Mouse (Mus musculus): ENCODE results near the gene Hhex. TPM values are rescaled to one million over a fixed set of nuclear protein-coding genes. Genes with fewer than 3 reads are reported as not detected.

Gene Hhex
- polyA plus RNA-seq (2012; rRNA removed) = 0.89 and 0.93 TPM in 2 replicates

GRCm38 (mm10) chr19:37434263-37434951 is at the start of gene Hhex:
Gene Hhex (plus strand): TSS chr19:37434810.
- peaks cover 9% of the 10 kb centered on the region for H3K4me1 ChIP-seq (ENCODE audit: control insufficient read depth, insufficient read depth, low read length)
- TF ChIP-seq CTCF (IDR thresholded peaks at IDR 0.05; ENCODE audit: control insufficient read depth, insufficient read depth, insufficient replicate concordance, low read depth, low read length) (no peak), POLR2A (IDR thresholded peaks at IDR 0.05; ENCODE audit: control insufficient read depth, low read depth, low read length) (0 out of 2 replicates have a peak, but pooled peaks have one; percentile 22)
- 0 out of 2 replicates have a peak within 1 kb of the TSS, but pooled peaks have one; percentile 19 for H3K27ac ChIP-seq (ENCODE audit: control insufficient read depth, insufficient read depth, low read depth, low read length)
- H3K36me3 ChIP-seq (ENCODE audit: control insufficient read depth, insufficient read depth, low read length) = no peaks in the 10 kb centered on the region
- peak within 1 kb of the TSS; percentile 82 for H3K4me3 ChIP-seq (ENCODE audit: control insufficient read depth, low read depth, low read length)
- peaks cover 3% of the 10 kb centered on the region; the same call in 1 of the 2 replicates for H3K27me3 ChIP-seq (ENCODE audit: control insufficient read depth, insufficient read depth, low read length)

GRCm38 (mm10) chr19:37386126-37386525 is 48.5 kb upstream of the Hhex start:
- TF ChIP-seq CTCF (IDR thresholded peaks at IDR 0.05; ENCODE audit: control insufficient read depth, insufficient read depth, insufficient replicate concordance, low read depth, low read length) (no peak), POLR2A (IDR thresholded peaks at IDR 0.05; ENCODE audit: control insufficient read depth, low read depth, low read length) (no peak)
- H3K4me1 ChIP-seq (ENCODE audit: control insufficient read depth, insufficient read depth, low read length) = no peaks in the 10 kb centered on the region
- no peak overlapping the region for H3K27ac ChIP-seq (ENCODE audit: control insufficient read depth, insufficient read depth, low read depth, low read length)
- H3K4me3 ChIP-seq (ENCODE audit: control insufficient read depth, low read depth, low read length) = no peak overlapping the region
- no peaks in the 10 kb centered on the region for H3K27me3 ChIP-seq (ENCODE audit: control insufficient read depth, insufficient read depth, low read length)
- H3K36me3 ChIP-seq (ENCODE audit: control insufficient read depth, insufficient read depth, low read length) = no peaks in the 10 kb centered on the region

GRCm38 (mm10) chr19:37391869-37392268 is 42.7 kb upstream of the Hhex start:
- TF ChIP-seq CTCF (IDR thresholded peaks at IDR 0.05; ENCODE audit: control insufficient read depth, insufficient read depth, insufficient replicate concordance, low read depth, low read length) (no peak), POLR2A (IDR thresholded peaks at IDR 0.05; ENCODE audit: control insufficient read depth, low read depth, low read length) (no peak)
- H3K27ac ChIP-seq (ENCODE audit: control insufficient read depth, insufficient read depth, low read depth, low read length) = no peak overlapping the region
- peak overlapping the region; percentile 13; the same call in 1 of the 2 replicates for H3K4me3 ChIP-seq (ENCODE audit: control insufficient read depth, low read depth, low read length)
- H3K27me3 ChIP-seq (ENCODE audit: control insufficient read depth, insufficient read depth, low read length) = no peaks in the 10 kb centered on the region
- H3K36me3 ChIP-seq (ENCODE audit: control insufficient read depth, insufficient read depth, low read length) = no peaks in the 10 kb centered on the region
- no peaks in the 10 kb centered on the region for H3K4me1 ChIP-seq (ENCODE audit: control insufficient read depth, insufficient read depth, low read length)

GRCm38 (mm10) chr19:37396279-37396678 is 38.3 kb upstream of the Hhex start:
- H3K4me1 ChIP-seq (ENCODE audit: control insufficient read depth, insufficient read depth, low read length) = no peaks in the 10 kb centered on the region
- no peak for TF ChIP-seq CTCF (IDR thresholded peaks at IDR 0.05; ENCODE audit: control insufficient read depth, insufficient read depth, insufficient replicate concordance, low read depth, low read length)
- TF ChIP-seq POLR2A (IDR thresholded peaks at IDR 0.05; ENCODE audit: control insufficient read depth, low read depth, low read length) = no peak
- H3K36me3 ChIP-seq (ENCODE audit: control insufficient read depth, insufficient read depth, low read length) = no peaks in the 10 kb centered on the region
- H3K4me3 ChIP-seq (ENCODE audit: control insufficient read depth, low read depth, low read length) = no peak overlapping the region
- H3K27ac ChIP-seq (ENCODE audit: control insufficient read depth, insufficient read depth, low read depth, low read length) = no peak overlapping the region
- H3K27me3 ChIP-seq (ENCODE audit: control insufficient read depth, insufficient read depth, low read length) = no peaks in the 10 kb centered on the region

- Histone ChIP-seq H3K36me3 (ENCODE audit: control insufficient read depth, insufficient read depth, low read length) (peaks cover 3% of the 10 kb centered on the region), H3K4me3 (ENCODE audit: control insufficient read depth, low read depth, low read length) (no peak overlapping the region), H3K4me1 (ENCODE audit: control insufficient read depth, insufficient read depth, low read length) (no peaks in the 10 kb centered on the region), H3K27me3 (ENCODE audit: control insufficient read depth, insufficient read depth, low read length) (no peaks in the 10 kb centered on the region), H3K27ac (ENCODE audit: control insufficient read depth, insufficient read depth, low read depth, low read length) (no peak overlapping the region)
- TF ChIP-seq CTCF (IDR thresholded peaks at IDR 0.05; ENCODE audit: control insufficient read depth, insufficient read depth, insufficient replicate concordance, low read depth, low read length) (no peak), POLR2A (IDR thresholded peaks at IDR 0.05; ENCODE audit: control insufficient read depth, low read depth, low read length) (no peak)
These were observed 33.7 kb upstream of the Hhex start for GRCm38 (mm10) chr19:37400936-37401335.

- no peaks in the 10 kb centered on the region for H3K27me3 ChIP-seq (ENCODE audit: control insufficient read depth, insufficient read depth, low read length)
- peaks cover 2% of the 10 kb centered on the region for H3K36me3 ChIP-seq (ENCODE audit: control insufficient read depth, insufficient read depth, low read length)
- TF ChIP-seq POLR2A (IDR thresholded peaks at IDR 0.05; ENCODE audit: control insufficient read depth, low read depth, low read length) (no peak), CTCF (IDR thresholded peaks at IDR 0.05; ENCODE audit: control insufficient read depth, insufficient read depth, insufficient replicate concordance, low read depth, low read length) (no peak)
- H3K27ac ChIP-seq (ENCODE audit: control insufficient read depth, insufficient read depth, low read depth, low read length) = no peak overlapping the region
- H3K4me1 ChIP-seq (ENCODE audit: control insufficient read depth, insufficient read depth, low read length) = no peaks in the 10 kb centered on the region
- H3K4me3 ChIP-seq (ENCODE audit: control insufficient read depth, low read depth, low read length) = no peak overlapping the region
These were observed 16.3 kb upstream of the Hhex start for GRCm38 (mm10) chr19:37418294-37418693.

GRCm38 (mm10) chr19:37419613-37420012 is 15.0 kb upstream of the Hhex start:
- Histone ChIP-seq H3K27ac (ENCODE audit: control insufficient read depth, insufficient read depth, low read depth, low read length) (no peak overlapping the region), H3K36me3 (ENCODE audit: control insufficient read depth, insufficient read depth, low read length) (peaks cover 2% of the 10 kb centered on the region), H3K4me3 (ENCODE audit: control insufficient read depth, low read depth, low read length) (no peak overlapping the region), H3K4me1 (ENCODE audit: control insufficient read depth, insufficient read depth, low read length) (no peaks in the 10 kb centered on the region), H3K27me3 (ENCODE audit: control insufficient read depth, insufficient read depth, low read length) (no peaks in the 10 kb centered on the region)
- TF ChIP-seq CTCF (IDR thresholded peaks at IDR 0.05; ENCODE audit: control insufficient read depth, insufficient read depth, insufficient replicate concordance, low read depth, low read length) (no peak), POLR2A (IDR thresholded peaks at IDR 0.05; ENCODE audit: control insufficient read depth, low read depth, low read length) (no peak)
